Mouse (Mus musculus) neutrophil, adult 59 days (primary cell): ENCODE data around the gene Col19a1. TPM values are rescaled to one million over a fixed set of nuclear protein-coding genes. Genes with fewer than 3 reads are reported as not detected.

ENCODE experiments used
- total RNA-seq, 2 experiments: library from RNA; stranded (reverse); gene quantifications; 1 replicate in 1 of 2; 2 replicates in 1 of 2; pipeline ENCODE4 v1.2.4; 2023

Col19a1 gene
- total RNA-seq = under 1 TPM; 0.18 to 0.20 TPM

GRCm38 (mm10) chr1:24587141-24587541 lies at the start of gene Col19a1:
Gene Col19a1, minus strand, starts transcription at chr1:24587472.

Other genes with a start within 250 kb of the Col19a1 start
- gene Lmbrd1, start 91.2 kb upstream of the Col19a1 start, total RNA-seq = 10 to 100 TPM; 33.4 to 37.8 TPM